Mouse (Mus musculus): Measurements from ENCODE around the gene Ptcd1. TPM values are rescaled to one million over a fixed set of nuclear protein-coding genes. Genes with fewer than 3 reads are reported as not detected.

Gene Ptcd1
- polyA plus RNA-seq (2015; fragmentation: Nextera tagmentation; extraction: Ambion mirVana): 10.5 and 10.8 TPM in 2 replicates

GRCm38 (mm10) chr5:145166536-145167305 is at the start of gene Ptcd1, which contains the start of gene Cpsf4:
Gene Ptcd1 (minus strand): TSS chr5:145167108.
Gene Cpsf4 (plus strand): TSS chr5:145167213.

GRCm38 (mm10) chr5:145203936-145204691 is 37.2 kb upstream of the Ptcd1 start, which contains the start of gene Zkscan5:
Gene Zkscan5 (plus strand): TSS chr5:145204562.

GRCm38 (mm10) chr5:145201321-145201991 is 34.5 kb upstream of the Ptcd1 start, which contains the start of gene Zkscan14:
Gene Zkscan14 (minus strand): TSS chr5:145201868.

GRCm38 (mm10) chr5:145191962-145192361 is 25.1 kb upstream of the Ptcd1 start, which contains the start of gene Atp5j2:
Gene Atp5j2 (minus strand): TSS chr5:145192062.

GRCm38 (mm10) chr5:145139571-145140519 is 27.1 kb downstream of the Ptcd1 start, which contains the start of the genes Pdap1 and Bud31:
Gene Pdap1 (minus strand): TSS chr5:145140238.
Gene Bud31 (plus strand): TSS chr5:145140362.

DNA sequence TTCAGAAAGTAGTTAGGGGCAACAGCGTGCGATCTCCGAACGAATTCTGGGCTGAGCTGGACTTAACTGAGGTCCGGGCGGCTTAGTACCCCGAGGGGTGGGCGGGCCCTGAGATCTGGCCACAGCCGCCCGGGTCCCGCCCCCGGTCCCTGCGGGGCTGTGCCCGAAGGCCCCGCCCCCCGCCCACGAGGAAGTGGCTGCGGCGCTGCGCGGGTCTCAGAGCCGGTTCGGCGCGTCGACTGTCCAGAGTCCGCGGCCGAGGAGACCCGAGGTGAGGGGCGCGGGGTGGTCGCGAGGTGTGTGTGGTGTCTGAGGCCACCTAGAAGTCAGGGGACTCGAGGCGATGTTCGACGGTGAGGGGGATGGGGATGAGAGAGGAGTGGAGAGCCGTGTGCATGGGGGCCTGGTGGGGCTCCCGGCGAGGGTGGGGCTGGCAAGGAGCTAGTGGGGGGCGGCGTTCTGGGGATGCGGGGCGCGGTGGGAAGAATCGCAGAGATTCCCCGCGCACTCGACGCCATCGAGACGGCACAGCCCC is 52.8 kb downstream of the Ptcd1 start, which contains the start of gene Arpc1b:
Arpc1b (plus strand) TSS at position 145 of the 535 bp plus-strand sequence.

Other genes starting within 250 kb of the Ptcd1 start
- 6.9 and 7.4 TPM in 2 replicates for gene Smurf1, start 201.3 kb downstream of the Ptcd1 start, polyA plus RNA-seq (2015; fragmentation: Nextera tagmentation; extraction: Ambion mirVana)
- gene Gm4871, start 134.4 kb downstream of the Ptcd1 start, polyA plus RNA-seq (2015; fragmentation: Nextera tagmentation; extraction: Ambion mirVana): not detected in 2 replicates
- not detected in 2 replicates for gene 1700018F24Rik, start 124.1 kb downstream of the Ptcd1 start, polyA plus RNA-seq (2015; fragmentation: Nextera tagmentation; extraction: Ambion mirVana)
- gene Arpc1a, start 83.3 kb downstream of the Ptcd1 start, polyA plus RNA-seq (2015; fragmentation: Nextera tagmentation; extraction: Ambion mirVana): 64.8 and 78.1 TPM in 2 replicates
- not detected in 2 replicates for gene Kpna7, start 83.1 kb downstream of the Ptcd1 start, polyA plus RNA-seq (2015; fragmentation: Nextera tagmentation; extraction: Ambion mirVana)
- gene Arpc1b, start 52.9 kb downstream of the Ptcd1 start, polyA plus RNA-seq (2015; fragmentation: Nextera tagmentation; extraction: Ambion mirVana): 178 and 280 TPM in 2 replicates
- 51.6 and 70.3 TPM in 2 replicates for gene Pdap1, start 26.9 kb downstream of the Ptcd1 start, polyA plus RNA-seq (2015; fragmentation: Nextera tagmentation; extraction: Ambion mirVana)
- 102 and 124 TPM in 2 replicates for gene Bud31, start 26.7 kb downstream of the Ptcd1 start, polyA plus RNA-seq (2015; fragmentation: Nextera tagmentation; extraction: Ambion mirVana)
- gene Cpsf4, start 105 bp upstream of the Ptcd1 start, polyA plus RNA-seq (2015; fragmentation: Nextera tagmentation; extraction: Ambion mirVana): 15.7 and 18.7 TPM in 2 replicates
- 894 and 985 TPM in 2 replicates for gene Atp5j2, start 25.0 kb upstream of the Ptcd1 start, polyA plus RNA-seq (2015; fragmentation: Nextera tagmentation; extraction: Ambion mirVana)
- 7.4 and 7.9 TPM in 2 replicates for gene Zkscan14, start 34.8 kb upstream of the Ptcd1 start, polyA plus RNA-seq (2015; fragmentation: Nextera tagmentation; extraction: Ambion mirVana)
- 7.2 and 7.7 TPM in 2 replicates for gene Zkscan5, start 37.5 kb upstream of the Ptcd1 start, polyA plus RNA-seq (2015; fragmentation: Nextera tagmentation; extraction: Ambion mirVana)
- gene Zfp655, start 64.6 kb upstream of the Ptcd1 start, polyA plus RNA-seq (2015; fragmentation: Nextera tagmentation; extraction: Ambion mirVana): 29.5 and 34.5 TPM in 2 replicates
- 0.33 and 0.44 TPM in 2 replicates for gene Zscan25, start 113.4 kb upstream of the Ptcd1 start, polyA plus RNA-seq (2015; fragmentation: Nextera tagmentation; extraction: Ambion mirVana)
- not detected in 2 replicates for gene Cyp3a57, start 178.2 kb upstream of the Ptcd1 start, polyA plus RNA-seq (2015; fragmentation: Nextera tagmentation; extraction: Ambion mirVana)